Mouse (Mus musculus) olfactory bulb, adult 2 months (tissue): ENCODE results near the gene C1ra. TPM values are rescaled to one million over a fixed set of nuclear protein-coding genes. Genes with fewer than 3 reads are reported as not detected.
"Not testable (repeated sequence)": the region's sequence is repeated elsewhere in the genome, so short reads cannot be mapped to it uniquely, and the experiment has no call there.

Experiments used
- H3K27ac ChIP-seq: fragments of 200-500 bp; 2 replicates; pipeline ENCODE4 v1.5.1; 2012; ENCODE audit warnings: low read depth, low read length; ENCODE audit not compliant: insufficient read depth
- H3K4me1 ChIP-seq: fragments of 200-500 bp; 2 replicates; pipeline ENCODE4 v1.6.1; 2012; ENCODE audit warnings: low read length; ENCODE audit not compliant: control insufficient read depth, insufficient read depth
- H3K4me3 ChIP-seq: fragments of 200-500 bp; 2 replicates; pipeline ENCODE4 v1.5.1; 2012; ENCODE audit warnings: mild to moderate bottlenecking, low read depth, low read length, moderate library complexity; ENCODE audit not compliant: insufficient read depth
- CTCF ChIP-seq: fragments of 200-500 bp; IDR thresholded peaks from 2 replicates; pipeline ENCODE4 v1.5.1; 2012; ENCODE audit warnings: low read depth, mild to moderate bottlenecking, low read length, moderate library complexity; ENCODE audit not compliant: insufficient read depth
- POLR2A ChIP-seq: fragments of 200-500 bp; IDR thresholded peaks from 2 replicates; pipeline ENCODE4 v1.6.1; 2012; ENCODE audit warnings: mild to moderate bottlenecking, low read depth, low read length, moderate library complexity; ENCODE audit not compliant: insufficient read depth
- WGBS: fragments of 180-500 bp; shearing (Covaris S2); methylation state at CpG from one replicate; pipeline ENCODE4 v1.1.7; 2018; 5-methylcytosine and 5-hydroxymethylcytosine counted together
- polyA plus RNA-seq: library from polyadenylated mRNA; stranded (reverse); fragments of >200 nt; gene quantifications from 2 replicates; pipeline ENCODE4 v1.2.4, GENCODE M21; 2012; ENCODE audit warnings: low replicate concordance; ENCODE audit not compliant: missing spikeins, insufficient read depth, insufficient read length

The C1ra gene
- polyA plus RNA-seq, 1 experiment, result not detected

- TF ChIP-seq CTCF, result no peak
- no peak for TF ChIP-seq POLR2A
- 37% methylated on average over 6 of the region's 6 CpGs for WGBS
- no peak overlapping the region for H3K4me3 ChIP-seq
- no peak overlapping the region for H3K27ac ChIP-seq
- H3K4me1 ChIP-seq, result peaks cover 7% of the 10 kb centered on the region; the same call in 1 of the 2 replicates
These were observed 30.6 kb upstream of the C1ra start for GRCm38 (mm10) chr6:124481571-124481970.

GRCm38 (mm10) chr6:124483831-124484230 is 28.4 kb upstream of the C1ra start:
- H3K4me1 ChIP-seq, H3K4me3 ChIP-seq, H3K27ac ChIP-seq: not testable (repeated sequence)
- WGBS, result 87% methylated on average over 3 of the region's 3 CpGs

- 78% methylated on average over 7 of the region's 7 CpGs for WGBS
- Histone ChIP-seq H3K4me3 (no peak overlapping the region), H3K4me1 (0 out of 2 replicates have a peak, but pooled peaks cover 3% of the 10 kb centered on the region), H3K27ac (no peak overlapping the region)
- TF ChIP-seq CTCF (no peak), POLR2A (no peak)
These were observed 27.4 kb upstream of the C1ra start for GRCm38 (mm10) chr6:124484851-124485250.

GRCm38 (mm10) chr6:124485414-124486144 is 26.6 kb upstream of the C1ra start:
- Histone ChIP-seq H3K27ac (0 out of 2 replicates have a peak overlapping the region, but pooled peaks have one; percentile 4), H3K4me3 (peak overlapping the region; percentile 14; the same call in 1 of the 2 replicates), H3K4me1 (0 out of 2 replicates have a peak, but pooled peaks cover 3% of the 10 kb centered on the region)
- TF ChIP-seq POLR2A, result no peak
- TF ChIP-seq CTCF, result no peak
- WGBS, result 33% methylated on average over 21 of the region's 21 CpGs

GRCm38 (mm10) chr6:124487509-124487908 is 24.7 kb upstream of the C1ra start:
- H3K27ac ChIP-seq, result no peak overlapping the region
- H3K4me3 ChIP-seq, result no peak overlapping the region
- no peak for TF ChIP-seq POLR2A
- TF ChIP-seq CTCF, result no peak
- 0 out of 2 replicates have a peak, but pooled peaks cover 3% of the 10 kb centered on the region for H3K4me1 ChIP-seq
- WGBS, result 65% methylated on average over 2 of the region's 2 CpGs

GRCm38 (mm10) chr6:124488952-124489351 is 23.3 kb upstream of the C1ra start:
- H3K4me1 ChIP-seq, result 0 out of 2 replicates have a peak, but pooled peaks cover 3% of the 10 kb centered on the region
- H3K27ac ChIP-seq, result no peak overlapping the region
- H3K4me3 ChIP-seq, result no peak overlapping the region
- 86% methylated on average over 4 of the region's 4 CpGs for WGBS
- no peak for TF ChIP-seq CTCF
- TF ChIP-seq POLR2A, result no peak

GRCm38 (mm10) chr6:124491427-124491826 is 20.8 kb upstream of the C1ra start:
- 85% methylated on average over 6 of the region's 6 CpGs for WGBS
- H3K4me1 ChIP-seq, result no peaks in the 10 kb centered on the region
- H3K27ac ChIP-seq, result no peak overlapping the region
- TF ChIP-seq CTCF (no peak), POLR2A (no peak)
- H3K4me3 ChIP-seq, result no peak overlapping the region

- WGBS, result 54% methylated on average over 4 of the region's 4 CpGs
- no peak within 1 kb of the TSS for H3K27ac ChIP-seq
- no peak within 1 kb of the TSS for H3K4me3 ChIP-seq
- TF ChIP-seq CTCF, result peak; percentile 38; the same call in 1 of the 2 replicates
- no peak for TF ChIP-seq POLR2A
- no peaks in the 10 kb centered on the region for H3K4me1 ChIP-seq
These were observed 19.2 kb upstream of the C1ra start, which contains the start of gene C1rl for GRCm38 (mm10) chr6:124492842-124493561. C1rl (plus strand) TSS chr6:124493113.

- no peaks in the 10 kb centered on the region for H3K4me1 ChIP-seq
- WGBS, result 80% methylated on average over 5 of the region's 5 CpGs
- H3K27ac ChIP-seq, result no peak overlapping the region
- H3K4me3 ChIP-seq, result no peak overlapping the region
- TF ChIP-seq POLR2A (no peak), CTCF (no peak)
These were observed 18.3 kb upstream of the C1ra start for GRCm38 (mm10) chr6:124493886-124494285.
